Mouse (Mus musculus) right cerebral cortex, postnatal 10 days (tissue): Measurements from ENCODE around the gene Ak4.

Source experiments
- DNase-seq, 2 experiments: peaks; one replicate each; pipeline ENCODE4 v3.0.0; 2021; ENCODE audit warnings: low spot score in 2 of 2

The Ak4 gene

DNA sequence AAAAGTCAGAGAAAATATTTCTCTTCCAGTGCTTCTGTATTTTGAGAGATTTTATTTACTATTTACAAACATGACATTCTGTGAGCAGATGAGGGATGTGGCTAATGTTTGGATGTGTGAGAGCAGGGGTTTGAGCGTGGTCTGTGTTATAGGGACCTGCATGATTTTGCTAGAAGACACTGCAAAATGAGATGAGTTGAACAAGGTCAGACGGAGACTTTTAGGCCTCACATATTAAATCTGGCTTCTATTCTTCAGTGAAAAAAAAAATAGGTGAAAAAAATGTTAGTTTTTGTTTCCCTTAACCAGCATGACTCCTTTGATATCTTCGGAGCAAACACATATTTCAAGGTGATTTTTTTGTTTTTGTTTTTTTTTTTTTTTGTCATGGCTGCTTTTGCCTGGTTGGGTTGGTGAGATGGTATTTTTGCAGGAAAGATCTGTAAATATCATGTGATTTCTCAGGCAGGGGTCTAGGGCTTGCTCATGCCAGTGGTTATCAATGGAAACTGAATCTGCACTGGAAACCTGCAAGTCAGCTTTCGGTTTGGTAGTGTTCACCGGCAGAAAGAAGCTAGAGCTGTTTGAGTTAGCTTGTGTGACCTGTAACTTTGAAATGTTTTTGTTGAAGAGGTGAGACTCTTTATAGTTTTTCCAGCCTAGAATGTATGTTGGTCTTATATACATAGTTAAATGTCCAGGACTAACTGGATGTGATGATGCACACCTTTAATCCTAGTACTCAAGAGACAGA, 92.9 kb downstream of the Ak4 start:
- no peak for DNase-seq

DNA sequence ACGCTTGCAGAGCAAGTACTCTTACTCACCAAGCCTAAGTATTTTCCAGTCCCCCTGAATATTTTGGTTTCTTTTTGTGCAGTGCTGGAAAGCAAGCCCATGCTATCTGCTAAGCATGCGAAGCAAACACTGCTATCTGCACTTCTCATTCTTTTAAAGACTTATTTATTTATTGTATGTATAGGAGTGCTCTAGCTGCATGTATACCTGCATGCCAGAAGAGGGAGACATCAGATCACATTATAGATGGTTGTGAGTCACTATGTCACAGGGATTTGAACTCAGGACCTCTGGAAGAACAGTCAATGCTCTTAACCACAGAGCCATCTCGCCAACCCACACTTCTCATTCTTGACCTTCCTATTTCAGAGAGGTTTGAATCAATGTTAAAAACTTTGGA, 94.2 kb downstream of the Ak4 start:
- no peak for DNase-seq

DNA sequence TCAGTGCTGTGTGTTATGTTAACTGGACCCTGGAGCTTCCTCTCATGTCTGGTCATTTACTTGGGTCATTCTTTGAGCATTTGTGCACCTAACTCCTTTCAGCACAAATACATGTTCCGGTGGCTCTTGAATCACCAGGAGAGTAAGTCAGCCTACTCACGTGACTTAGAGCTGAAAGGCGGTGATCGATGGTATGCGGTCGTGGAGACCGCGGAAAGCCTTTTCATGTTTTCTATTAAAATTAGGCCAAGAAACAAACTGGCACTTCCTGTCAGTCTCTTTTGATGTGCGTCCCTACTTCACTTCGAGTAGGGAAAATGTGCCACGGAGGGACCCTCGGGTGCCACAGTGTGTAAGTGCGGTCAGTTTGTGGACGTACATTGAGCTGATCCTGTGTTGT, 96.8 kb downstream of the Ak4 start:
- no peak for DNase-seq
